Mouse (Mus musculus) myocyte (in vitro differentiated cells): ENCODE data around the gene Tnfaip6.

Experiments used
- CEBPB ChIP-seq: IDR thresholded peaks from 2 replicates; pipeline ENCODE4 v1.6.1; 2011; ENCODE audit warnings: mild to moderate bottlenecking, moderate library complexity; ENCODE audit not compliant: poor library complexity, insufficient read depth, severe bottlenecking
- E2F4 ChIP-seq: IDR thresholded peaks from one replicate; pipeline ENCODE4 v1.6.1; 2011; ENCODE audit warnings: mild to moderate bottlenecking, control low read depth, moderate library complexity; ENCODE audit not compliant: insufficient read depth
- MAX ChIP-seq: IDR thresholded peaks from one replicate; pipeline ENCODE4 v1.6.1; 2011; ENCODE audit warnings: low read depth, mild to moderate bottlenecking, control low read depth
- POLR2A ChIP-seq: IDR thresholded peaks from one replicate; pipeline ENCODE4 v1.6.1; 2011; ENCODE audit warnings: low read depth, mild to moderate bottlenecking, control low read depth, moderate library complexity; ENCODE audit not compliant: insufficient read length
- POLR2AphosphoS2 ChIP-seq: IDR thresholded peaks from one replicate; pipeline ENCODE4 v1.6.1; 2011; ENCODE audit warnings: low read depth, control low read depth; ENCODE audit not compliant: insufficient read length
- REST ChIP-seq: IDR thresholded peaks from one replicate; pipeline ENCODE4 v1.6.1; 2011; ENCODE audit warnings: mild to moderate bottlenecking, control low read depth, moderate library complexity; ENCODE audit not compliant: insufficient read depth, insufficient read length
- SRF ChIP-seq: IDR thresholded peaks from one replicate; pipeline ENCODE4 v1.6.1; 2011; ENCODE audit warnings: low read depth; ENCODE audit not compliant: control insufficient read depth, insufficient read length
- TCF3 ChIP-seq: IDR thresholded peaks from one replicate; pipeline ENCODE4 v1.6.1; 2011; ENCODE audit warnings: low read depth, control low read depth; ENCODE audit not compliant: insufficient read length
- USF1 ChIP-seq: IDR thresholded peaks from one replicate; pipeline ENCODE4 v1.6.1; 2011; ENCODE audit warnings: low read depth, mild to moderate bottlenecking, control low read depth, moderate library complexity

GRCm38 (mm10) chr2:52016361-52016760, 21.4 kb upstream of the Tnfaip6 start:
- no peak for TF ChIP-seq POLR2A
- TF ChIP-seq USF1 = no peak
- no peak for TF ChIP-seq E2F4
- no peak for TF ChIP-seq POLR2AphosphoS2
- TF ChIP-seq MAX = no peak
- TF ChIP-seq CEBPB = no peak
- no peak for TF ChIP-seq TCF3
- no peak for TF ChIP-seq SRF
- TF ChIP-seq REST = no peak
